Mouse (Mus musculus): ENCODE measurements around the gene Sh3pxd2b.

The Sh3pxd2b gene

DNA sequence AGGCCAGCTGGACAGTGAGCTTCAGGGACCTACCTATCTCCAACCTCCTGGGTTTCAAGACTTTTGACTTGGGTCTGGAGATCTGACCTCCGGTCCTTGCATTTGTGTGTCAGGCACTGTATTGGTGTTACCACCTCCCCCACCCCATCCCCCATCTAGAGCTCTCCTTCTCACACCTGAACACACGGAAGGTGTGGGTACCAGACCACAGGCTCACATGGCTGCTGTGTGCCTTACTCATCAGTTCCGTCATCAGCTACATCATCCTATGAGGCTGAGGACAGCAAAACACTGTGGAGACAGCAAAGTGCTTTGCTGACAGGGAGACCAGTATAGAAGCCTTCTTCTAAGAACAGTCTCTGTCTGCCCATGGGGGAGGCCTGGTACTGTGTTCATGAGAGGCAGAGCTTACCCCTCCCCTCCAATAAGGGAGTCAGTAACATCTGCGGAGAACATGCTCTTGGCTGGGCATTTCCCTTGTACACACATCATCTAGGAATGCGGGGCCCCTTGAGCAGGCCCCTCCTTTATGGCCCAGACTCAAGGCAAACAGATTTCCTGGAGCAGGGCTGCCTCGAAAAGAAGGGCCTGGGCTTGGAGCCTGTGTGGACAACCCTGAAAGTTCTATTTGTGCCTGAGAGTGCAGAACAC is 87.9 kb downstream of the Sh3pxd2b start:
- no peak for DNase-seq

DNA sequence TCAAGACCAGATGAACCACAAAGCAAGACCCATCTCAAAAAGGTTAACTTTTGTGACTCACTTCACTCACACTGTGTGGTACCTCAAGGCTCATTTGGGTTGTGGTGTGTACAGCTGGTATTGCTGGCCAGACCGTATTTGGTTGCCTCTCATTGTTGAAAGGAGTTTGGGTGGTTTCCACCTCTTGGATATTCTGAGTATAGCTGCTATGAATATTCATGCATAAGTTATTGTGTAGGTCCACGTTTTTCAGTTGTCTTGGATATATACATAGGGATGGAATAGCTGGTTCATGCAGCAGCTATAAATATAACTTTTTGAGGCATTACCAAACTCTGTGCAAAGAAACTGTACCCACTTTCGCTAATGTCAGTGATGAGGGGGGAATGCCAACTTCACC is 95.0 kb downstream of the Sh3pxd2b start:
- no peak for DNase-seq

- no peak for DNase-seq
Measured at GRCm38 (mm10) chr11:32444266-32444665, 96.6 kb downstream of the Sh3pxd2b start.

DNA sequence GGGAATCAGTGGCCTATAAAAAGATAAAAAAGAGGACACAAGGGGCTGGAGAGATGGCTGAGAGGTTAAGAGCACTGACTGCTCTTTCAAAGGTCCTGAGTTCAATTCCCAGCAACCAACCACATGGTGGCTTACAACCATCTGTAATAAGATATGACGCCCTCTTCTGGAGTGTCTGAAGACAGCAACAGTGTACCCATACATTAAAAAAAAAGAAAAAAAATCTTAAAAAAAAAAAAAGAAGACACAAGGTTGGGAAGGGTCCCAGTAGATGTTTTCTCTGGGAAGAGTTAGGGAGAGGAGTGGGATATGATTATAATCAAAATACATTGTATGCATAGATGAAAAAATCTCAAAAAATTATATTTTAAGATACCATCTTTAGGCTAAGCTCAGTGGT is 97.5 kb downstream of the Sh3pxd2b start:
- no peak for DNase-seq

- no peak for DNase-seq
Measured at GRCm38 (mm10) chr11:32445637-32446226, 98.1 kb downstream of the Sh3pxd2b start.

DNA sequence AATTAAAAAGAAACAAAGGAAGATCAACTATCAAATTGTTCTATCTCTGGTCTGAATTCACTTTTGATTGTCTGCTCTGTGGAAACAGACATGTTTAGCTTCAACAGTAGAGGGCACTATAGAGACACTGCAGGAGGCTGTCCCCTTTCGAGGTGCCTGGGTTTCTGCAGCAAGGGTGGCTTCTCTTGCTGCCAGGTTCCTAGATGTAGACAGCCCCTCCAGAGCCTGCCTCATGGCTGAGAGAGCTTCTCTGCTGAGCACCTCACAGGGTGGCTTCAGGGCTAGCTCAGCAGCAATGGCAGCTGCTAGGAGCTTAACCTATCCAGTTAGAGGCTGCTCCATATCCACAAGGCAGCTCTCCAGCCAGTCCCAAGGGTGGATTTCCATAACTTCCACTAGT is 102.6 kb downstream of the Sh3pxd2b start:
- DNase-seq, result peak; percentile 56

DNA sequence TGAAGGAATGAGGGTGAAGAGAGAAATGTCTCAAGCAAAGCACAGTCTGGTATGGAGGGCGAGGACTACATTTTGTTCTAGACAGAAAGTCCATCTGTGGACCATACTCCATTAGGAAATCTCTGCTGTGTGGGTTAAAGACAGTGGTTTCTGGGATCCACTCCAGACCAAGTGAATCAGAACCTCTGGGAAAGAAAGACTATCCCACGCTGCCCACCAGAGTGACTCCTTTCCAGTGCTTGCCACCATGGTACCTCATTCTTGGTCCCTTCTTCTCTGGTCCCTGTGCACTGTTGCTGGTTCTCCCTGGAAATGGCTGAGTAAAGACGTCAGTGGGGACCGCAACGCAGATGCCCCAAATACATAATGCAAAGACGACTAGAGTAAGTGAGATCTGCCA is 103.7 kb downstream of the Sh3pxd2b start:
- no peak for DNase-seq

- no peak for DNase-seq
Measured at GRCm38 (mm10) chr11:32452745-32453144, 105.1 kb downstream of the Sh3pxd2b start.

- DNase-seq, result no peak
Measured at GRCm38 (mm10) chr11:32453353-32453915, 105.8 kb downstream of the Sh3pxd2b start.

GRCm38 (mm10) chr11:32454231-32454799 is 106.7 kb downstream of the Sh3pxd2b start:
- DNase-seq, result no peak

DNA sequence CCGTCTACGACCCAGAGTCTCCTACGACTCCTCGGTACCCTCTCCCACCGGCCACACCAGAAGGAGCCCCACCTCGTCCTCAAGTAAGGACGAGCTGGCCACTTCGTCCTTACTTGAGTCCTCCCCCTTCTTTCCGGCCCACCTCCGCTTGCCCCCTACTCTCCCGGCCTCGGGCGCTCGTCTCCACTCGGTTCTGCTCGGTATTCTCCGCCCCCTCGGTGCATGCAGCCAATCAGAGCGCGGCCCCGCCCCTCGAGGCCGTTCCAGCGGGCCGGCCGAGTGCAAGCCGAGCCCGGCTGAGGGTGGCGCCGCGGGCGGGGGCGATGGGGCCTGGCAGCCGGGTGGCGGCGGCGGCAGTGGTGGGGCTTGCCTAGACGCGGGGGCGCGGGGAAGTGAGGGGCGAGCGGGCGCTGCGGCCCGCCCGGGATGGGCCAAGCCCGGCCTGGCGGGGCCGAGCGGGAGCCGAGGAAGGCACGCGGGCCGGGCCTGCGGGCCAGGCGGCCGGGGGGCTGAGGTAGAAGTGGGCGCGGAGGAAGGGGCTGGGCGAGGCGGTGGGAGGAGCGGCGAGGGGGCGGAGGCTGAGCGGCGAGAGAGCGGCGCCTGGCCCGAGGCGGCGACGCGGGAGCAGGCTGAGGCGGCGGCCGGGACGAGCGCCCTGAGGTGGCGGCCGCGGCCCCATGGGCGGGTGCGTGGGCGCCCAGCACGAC is 107.3 kb downstream of the Sh3pxd2b start, which contains the start of gene Ubtd2:
TSS of gene Ubtd2 (plus strand) at position 571 of the 707 bp plus-strand sequence.
- peak; percentile 100 for DNase-seq

GRCm38 (mm10) chr11:32455507-32456141 is 108.0 kb downstream of the Sh3pxd2b start:
- no peak for DNase-seq

- no peak for DNase-seq
Measured at GRCm38 (mm10) chr11:32456356-32456755, 108.7 kb downstream of the Sh3pxd2b start.

GRCm38 (mm10) chr11:32464282-32464681 is 116.7 kb downstream of the Sh3pxd2b start:
- no peak for DNase-seq

DNA sequence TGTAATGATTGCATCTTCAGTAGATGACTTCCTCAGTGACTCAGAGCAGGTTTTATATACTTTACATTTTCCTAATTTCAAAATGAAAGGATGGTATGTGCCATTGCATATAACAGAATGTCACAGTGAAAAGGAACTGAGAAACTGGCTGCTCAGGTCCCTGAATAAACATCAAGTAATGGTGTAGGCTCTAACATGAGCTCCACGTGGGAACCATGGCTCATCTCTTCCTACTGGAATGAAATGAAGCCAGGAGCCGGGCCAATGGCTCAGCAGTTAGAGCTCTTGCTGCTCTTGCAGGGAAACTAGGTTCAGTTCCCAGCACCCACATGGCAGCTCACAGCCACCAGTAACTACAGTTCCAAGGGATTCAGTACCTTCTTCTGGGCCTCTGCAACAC is 124.3 kb downstream of the Sh3pxd2b start:
- no peak for DNase-seq

- peak; percentile 27 for DNase-seq
Measured at GRCm38 (mm10) chr11:32474725-32475124, 127.1 kb downstream of the Sh3pxd2b start.

DNA sequence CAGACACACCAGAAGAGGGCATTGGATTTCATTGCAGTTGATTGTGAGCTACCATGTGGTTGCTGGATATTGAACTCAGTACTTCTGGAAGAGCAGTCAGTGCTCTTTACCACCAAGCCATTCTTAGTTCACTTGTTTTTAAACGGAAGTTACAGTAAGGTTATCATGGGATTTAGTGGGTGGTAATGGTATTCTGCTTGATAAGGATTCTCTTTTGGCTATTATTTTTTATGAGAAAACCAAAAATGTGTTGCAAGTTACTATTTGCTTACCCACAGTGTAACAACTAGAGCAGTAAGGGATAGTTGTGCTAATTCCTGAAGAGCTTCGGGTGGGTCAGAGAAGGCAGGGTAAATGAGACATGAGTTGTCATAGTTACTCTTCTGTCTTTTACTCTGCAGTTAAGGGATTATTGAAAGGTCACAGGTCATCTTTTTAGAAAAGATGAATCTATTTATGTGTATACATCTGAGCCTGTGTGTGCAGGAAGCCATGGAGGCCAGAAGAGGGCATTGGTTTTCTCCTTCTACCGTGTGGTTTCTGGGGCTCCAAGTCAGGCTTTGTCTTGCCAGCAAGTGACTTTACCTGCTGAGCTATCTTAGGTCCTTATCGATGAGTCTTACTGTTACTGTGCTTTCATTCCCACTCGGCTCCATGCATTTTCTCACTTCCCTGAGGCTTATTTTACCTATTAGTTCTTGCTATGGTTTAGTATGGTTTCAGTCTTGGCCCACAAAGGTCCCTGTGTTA is 128.0 kb downstream of the Sh3pxd2b start:
- DNase-seq, result peak; percentile 25
